Mouse (Mus musculus): ENCODE measurements at regions not wholly inside any gene's neighbourhood (a gene's known extent, or its start where the extent isn't known, plus 50 kb on each side); places are given as distances from the start of the nearest gene placed in this dataset.

DNA sequence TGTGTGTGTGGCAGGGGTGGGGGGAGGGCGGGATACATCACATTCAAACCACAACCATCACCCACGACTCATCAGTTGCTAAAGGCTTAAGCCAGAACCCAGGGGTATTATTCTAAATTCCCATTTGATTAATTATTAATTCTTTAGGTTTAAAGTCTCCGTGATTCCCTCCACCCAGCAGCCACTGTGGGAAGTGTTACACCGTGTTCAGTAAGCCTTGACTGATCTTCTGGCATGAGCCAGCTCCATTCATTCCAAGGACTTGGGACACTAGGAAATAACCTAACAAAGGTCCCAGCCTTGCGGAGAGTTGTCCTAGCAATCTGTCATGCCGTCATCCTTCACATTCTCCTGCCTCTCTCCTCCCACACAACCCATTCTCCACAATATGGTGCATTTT lies 256.6 kb downstream of the Rps15a start:
- DNase-seq, result no peak

GRCm38 (mm10) chr7:117855955-117856354 lies 260.0 kb downstream of the Rps15a start:
- no peak for DNase-seq

GRCm38 (mm10) chr7:117853716-117854115 lies 262.3 kb downstream of the Rps15a start:
- DNase-seq, result no peak

DNA sequence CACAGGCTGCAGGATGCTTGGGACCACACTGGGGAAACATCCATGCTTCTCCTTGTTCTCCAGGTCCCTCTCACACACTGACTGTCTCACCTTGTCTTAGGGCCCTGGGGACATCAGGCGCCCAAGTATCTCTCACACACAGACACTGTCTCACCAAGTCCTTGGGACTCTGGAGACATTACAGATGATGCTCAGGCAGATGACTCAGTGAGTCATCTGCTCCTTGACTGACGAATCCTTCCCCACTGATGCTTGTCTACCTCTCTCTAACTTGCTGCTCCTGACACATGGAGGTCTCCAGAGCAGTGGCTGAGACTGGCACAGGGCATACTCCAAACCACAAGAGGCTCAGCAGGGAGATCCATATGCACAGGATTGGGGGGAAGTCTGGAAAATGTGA lies 263.1 kb downstream of the Rps15a start:
- no peak for DNase-seq

GRCm38 (mm10) chr7:117850822-117851221 lies 265.2 kb downstream of the Rps15a start:
- DNase-seq, result no peak

GRCm38 (mm10) chr7:117846041-117846440 lies 269.9 kb downstream of the Rps15a start:
- DNase-seq, result no peak

DNA sequence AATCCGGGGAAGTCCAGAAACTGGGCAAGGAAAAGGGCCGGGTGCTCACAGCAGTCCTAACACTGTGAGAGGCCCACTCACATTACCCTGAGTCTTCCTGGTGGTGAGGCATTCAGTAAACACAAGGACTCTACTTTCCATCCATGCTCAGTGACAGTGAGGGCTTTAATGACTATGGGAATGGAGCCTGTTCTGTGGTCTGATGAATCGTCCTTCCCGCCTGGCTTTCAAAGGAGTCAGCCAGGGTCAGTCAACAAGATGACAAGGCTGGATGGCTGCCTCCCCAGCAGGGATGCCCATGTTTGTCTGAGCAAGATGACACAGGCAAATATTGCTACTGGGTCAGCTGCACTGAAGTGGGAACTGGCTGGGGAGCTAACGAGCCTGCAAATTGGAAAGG lies 273.2 kb downstream of the Rps15a start:
- DNase-seq, result no peak

DNA sequence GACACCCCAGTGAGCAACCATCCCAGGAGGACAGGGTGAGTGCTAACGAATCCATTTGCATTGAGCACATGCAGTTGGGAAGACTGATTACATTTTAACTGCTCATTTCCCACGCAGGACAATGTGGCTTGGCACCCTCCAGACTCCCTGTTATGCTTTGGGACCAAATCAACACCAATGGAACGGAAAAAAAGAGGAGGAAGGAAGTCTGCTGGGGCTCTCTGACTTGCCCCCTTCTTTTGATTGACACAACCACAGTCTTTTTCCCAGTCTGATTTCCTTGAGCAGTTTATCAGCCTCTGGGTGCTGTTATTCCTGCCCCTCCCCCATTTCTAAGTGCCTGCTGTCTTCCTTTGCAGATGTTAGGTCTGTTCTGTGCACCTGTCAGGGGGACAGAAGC lies 321.0 kb downstream of the Rps15a start:
- no peak for DNase-seq

DNA sequence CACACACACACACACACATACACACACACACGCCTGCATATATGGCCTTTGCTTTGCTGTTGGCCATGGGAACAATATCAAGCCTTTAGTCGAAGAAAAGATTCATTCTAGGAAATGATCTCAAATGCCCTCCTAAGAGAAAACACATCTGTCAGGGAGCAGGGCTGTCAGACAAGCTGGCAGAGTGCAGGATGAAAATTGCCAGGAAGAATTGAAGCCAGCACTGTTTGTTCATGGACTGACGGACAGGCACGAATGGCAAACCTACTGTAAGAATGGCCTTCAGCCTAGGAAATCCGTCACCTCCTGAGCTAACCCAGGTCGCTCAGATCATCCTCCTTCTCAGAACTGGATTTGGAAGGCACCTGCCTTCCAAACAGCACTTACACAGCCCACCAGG lies 322.0 kb downstream of the Rps15a start:
- no peak for DNase-seq

GRCm38 (mm10) chr7:117792456-117792855 lies 323.5 kb downstream of the Rps15a start:
- no peak for DNase-seq

GRCm38 (mm10) chr7:117778996-117779395 lies 337.0 kb downstream of the Rps15a start:
- no peak for DNase-seq

- DNase-seq, result no peak
These were observed 338.1 kb downstream of the Rps15a start for GRCm38 (mm10) chr7:117777921-117778320.

DNA sequence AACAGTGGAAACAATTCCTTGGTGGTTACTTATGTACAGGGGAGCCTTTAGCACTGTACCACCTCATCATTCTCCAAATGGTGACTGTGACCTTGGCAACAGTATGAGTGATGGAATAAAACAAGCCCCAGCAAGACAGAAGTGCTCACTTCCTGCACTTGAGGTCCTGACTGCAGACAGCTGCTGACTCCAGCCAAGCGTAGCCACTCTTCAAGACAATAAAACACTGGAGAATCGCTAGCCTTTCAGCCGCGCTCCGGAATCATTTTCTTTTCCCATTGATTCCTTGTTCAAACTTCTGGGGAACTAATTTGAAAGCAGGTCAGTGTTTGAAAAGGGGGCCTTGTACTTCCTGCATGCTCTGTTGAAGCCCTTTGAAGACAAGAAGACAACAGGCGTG lies 344.2 kb downstream of the Rps15a start:
- peak; percentile 11 for DNase-seq

- DNase-seq, result no peak
These were observed 356.5 kb downstream of the Rps15a start for GRCm38 (mm10) chr7:117759506-117759905.

GRCm38 (mm10) chr7:117757033-117757432 lies 359.0 kb downstream of the Rps15a start:
- no peak for DNase-seq

DNA sequence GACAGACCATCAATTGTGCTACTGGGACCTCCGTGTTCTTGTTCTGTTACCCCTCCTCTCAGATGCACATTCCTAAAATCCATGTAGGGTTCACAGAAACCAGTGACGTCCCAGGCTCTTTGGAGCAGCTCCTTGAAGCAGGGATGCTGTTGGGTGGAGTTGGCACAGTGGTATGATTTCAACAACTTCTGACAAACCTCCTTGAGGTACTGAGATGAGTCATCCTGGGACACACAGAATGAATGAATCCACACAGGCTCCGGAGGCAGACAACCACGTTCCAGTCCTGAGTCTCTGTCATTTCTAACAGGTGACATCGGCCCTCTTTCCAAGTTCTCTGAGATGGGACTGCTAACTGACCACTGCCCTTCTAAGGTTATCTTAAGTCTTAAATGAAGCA lies 360.2 kb downstream of the Rps15a start:
- no peak for DNase-seq

DNA sequence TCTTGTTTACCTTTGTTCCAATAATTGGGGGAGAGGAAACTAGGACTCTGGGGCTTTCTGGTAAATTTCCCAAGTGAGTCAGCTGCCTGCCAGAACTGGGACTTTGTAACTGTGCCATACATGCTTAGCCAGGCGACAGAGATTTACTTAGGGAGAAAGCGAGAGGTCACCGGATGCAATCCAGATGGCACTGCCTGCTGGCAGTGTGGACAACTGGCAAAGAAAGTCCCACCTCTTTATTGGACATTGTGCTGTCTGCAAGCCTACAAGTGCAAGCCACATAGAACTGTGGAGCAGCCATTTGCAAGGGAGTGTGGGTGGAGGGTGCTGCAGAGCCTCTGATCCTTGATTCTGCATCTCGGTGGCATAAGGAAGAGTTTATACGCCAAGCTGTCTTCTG lies 362.7 kb downstream of the Rps15a start:
- DNase-seq, result no peak

GRCm38 (mm10) chr7:117752302-117753185 lies 363.4 kb downstream of the Rps15a start:
- DNase-seq, result no peak

DNA sequence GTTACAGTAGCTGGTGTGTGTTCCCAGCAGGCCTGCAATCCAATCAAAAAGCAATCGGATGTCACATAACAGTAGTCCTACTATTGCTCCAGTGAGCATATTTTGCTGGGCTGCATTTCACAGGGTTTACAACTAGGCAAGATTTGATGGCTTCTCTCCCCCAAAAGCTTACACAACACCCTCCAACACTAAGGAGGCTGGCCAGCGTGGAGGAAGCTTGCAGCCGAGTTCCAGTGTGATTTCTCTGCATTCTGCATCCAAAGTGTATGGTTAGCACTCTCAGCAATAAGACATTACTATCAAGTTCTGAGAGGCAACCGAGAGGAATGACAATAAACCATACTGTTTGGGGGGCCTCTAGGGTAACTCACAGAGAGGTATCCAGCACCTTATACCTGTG lies 367.2 kb downstream of the Xylt1 start:
- DNase-seq, result no peak

- no peak for DNase-seq
These were observed 365.6 kb downstream of the Xylt1 start for GRCm38 (mm10) chr7:117746393-117746792.

DNA sequence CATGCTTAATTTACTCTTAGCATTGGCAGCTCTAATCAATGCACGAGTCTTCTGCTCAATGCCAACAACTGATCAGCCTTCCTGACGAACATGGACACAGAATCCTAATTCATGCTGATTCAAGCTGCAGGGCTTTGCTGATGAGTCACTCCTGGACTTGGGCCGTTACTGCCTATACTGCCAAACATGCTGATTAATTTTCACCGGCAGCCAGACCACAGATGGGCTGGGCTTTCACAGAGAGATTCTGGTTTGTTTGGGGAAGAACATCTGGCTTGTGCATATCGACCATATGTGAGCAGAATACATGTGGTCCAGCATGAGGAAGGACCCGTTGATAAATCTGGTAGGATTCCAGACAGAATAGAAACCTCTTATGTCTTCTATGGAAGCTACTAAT lies 358.9 kb downstream of the Xylt1 start:
- no peak for DNase-seq

DNA sequence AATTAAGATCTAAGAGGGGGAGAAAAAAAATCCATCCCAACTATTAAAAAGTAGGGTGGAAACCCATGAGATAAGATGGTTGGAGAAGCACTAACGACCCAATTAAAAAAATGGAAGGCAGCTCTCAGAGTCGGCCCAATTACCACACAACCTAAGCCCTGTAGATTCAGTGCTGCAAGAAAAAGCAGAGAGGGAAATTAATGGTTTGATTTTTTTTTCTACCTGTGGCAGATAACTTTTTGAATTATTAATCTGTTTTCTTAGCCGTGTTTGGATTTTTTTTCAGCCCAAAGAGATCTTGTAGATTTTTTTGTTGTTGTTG lies 354.9 kb downstream of the Xylt1 start:
- no peak for DNase-seq

GRCm38 (mm10) chr7:117734994-117735698 lies 354.4 kb downstream of the Xylt1 start:
- DNase-seq, result no peak

DNA sequence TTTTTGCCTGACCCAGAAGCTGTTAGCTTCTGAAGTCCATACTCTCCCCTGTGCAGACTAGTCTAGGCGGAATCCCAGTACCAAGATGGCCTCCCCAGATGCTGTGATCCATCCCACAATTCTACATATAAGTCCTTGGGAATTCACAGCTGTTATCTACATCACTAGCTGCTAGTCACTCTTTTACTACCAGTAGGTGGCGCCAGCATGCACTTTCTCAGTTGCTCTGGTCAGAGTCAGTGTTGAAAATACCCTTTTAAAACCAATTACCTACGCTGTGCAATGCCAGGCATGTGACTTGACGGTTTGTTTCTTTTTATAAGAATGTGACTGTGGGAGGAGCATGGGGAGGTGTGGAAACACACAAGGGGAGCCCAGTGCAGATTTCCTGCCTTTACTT lies 348.3 kb downstream of the Xylt1 start:
- no peak for DNase-seq

Data from kidney, postnatal 10 days (tissue).